Mouse (Mus musculus) kidney, adult 2 months (tissue): ENCODE data around the gene Grk5. TPM values are rescaled to one million over a fixed set of nuclear protein-coding genes. Genes with fewer than 3 reads are reported as not detected.

Experiments
- DNase-seq: peaks from one replicate; pipeline ENCODE4 v3.0.0; 2021
- H3K27ac ChIP-seq: fragments of 200-500 bp; 2 replicates; pipeline ENCODE4 v1.5.1; 2012; ENCODE audit warnings: low read depth, low read length, control low read depth, inconsistent platforms; ENCODE audit not compliant: insufficient read depth
- H3K27me3 ChIP-seq: fragments of 200-500 bp; replicated peaks from 2 replicates; pipeline ENCODE4 v1.6.1; 2012; ENCODE audit warnings: mild to moderate bottlenecking, moderate library complexity, low read length, inconsistent platforms; ENCODE audit not compliant: control insufficient read depth, insufficient read depth
- H3K36me3 ChIP-seq: fragments of 200-500 bp; 2 replicates; pipeline ENCODE4 v1.6.1; 2012; ENCODE audit warnings: mild to moderate bottlenecking, moderate library complexity, low read length, inconsistent platforms; ENCODE audit not compliant: control insufficient read depth, insufficient read depth
- H3K4me1 ChIP-seq: fragments of 200-500 bp; 2 replicates; pipeline ENCODE4 v1.6.1; 2011; ENCODE audit warnings: low read length; ENCODE audit not compliant: control insufficient read depth, insufficient read depth
- H3K4me3 ChIP-seq: fragments of 200-500 bp; 2 replicates; pipeline ENCODE4 v1.5.1; 2011; ENCODE audit warnings: mild to moderate bottlenecking, low read depth, low read length, control low read depth; ENCODE audit not compliant: insufficient read depth
- CTCF ChIP-seq: fragments of 200-500 bp; conservative IDR thresholded peaks from 2 replicates; pipeline ENCODE4 v1.5.1; 2011; ENCODE audit warnings: low read depth, mild to moderate bottlenecking, control low read depth, low read length, moderate library complexity, mixed read lengths; ENCODE audit not compliant: insufficient read depth, insufficient read length
- POLR2A ChIP-seq: fragments of 200-500 bp; IDR thresholded peaks from one replicate; pipeline ENCODE4 v1.6.1; 2011; ENCODE audit warnings: low read depth, low read length, control low read depth
- WGBS: fragments of 180-500 bp; shearing (Covaris S2); methylation state at CpG from one replicate; pipeline ENCODE4 v1.1.7; 2018; 5-methylcytosine and 5-hydroxymethylcytosine counted together
- polyA plus RNA-seq: library from polyadenylated mRNA; depleted of rRNA; stranded (reverse); fragments of >200 nt; gene quantifications from 2 replicates; pipeline ENCODE4 v1.2.3, GENCODE M21; 2012

Grk5 gene
- polyA plus RNA-seq, 1 experiment, result 2.8 TPM

DNA sequence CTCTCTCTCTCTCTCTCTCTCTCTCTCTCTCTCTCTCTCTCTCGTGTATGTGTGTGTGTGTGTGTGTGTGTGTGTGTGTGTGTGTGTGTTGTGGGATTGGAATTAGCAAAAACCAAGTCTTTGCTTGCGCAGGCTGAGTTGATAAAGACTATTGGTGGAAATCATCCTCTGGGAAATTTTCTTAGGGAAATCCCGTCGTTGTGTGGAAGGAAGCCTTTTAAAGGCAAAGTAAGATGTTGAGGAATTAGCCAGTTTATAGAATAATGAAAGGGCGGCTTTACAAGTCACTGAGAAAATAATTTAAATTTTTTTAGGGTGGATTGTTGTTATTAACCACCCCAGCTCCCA, 1.5 kb downstream of the Grk5 start:
- TF ChIP-seq POLR2A, result no peak
- TF ChIP-seq CTCF, result no peak
- Histone ChIP-seq H3K36me3 (no peaks in the 10 kb centered on the region), H3K4me3 (no peak overlapping the region), H3K4me1 (peaks cover 6% of the 10 kb centered on the region), H3K27me3 (no peaks in the 10 kb centered on the region), H3K27ac (peak overlapping the region; percentile 32; the same call in 1 of the 2 replicates)
- peak; percentile 30 for DNase-seq
- WGBS, result 12% methylated on average over 4 of the region's 5 CpGs

DNA sequence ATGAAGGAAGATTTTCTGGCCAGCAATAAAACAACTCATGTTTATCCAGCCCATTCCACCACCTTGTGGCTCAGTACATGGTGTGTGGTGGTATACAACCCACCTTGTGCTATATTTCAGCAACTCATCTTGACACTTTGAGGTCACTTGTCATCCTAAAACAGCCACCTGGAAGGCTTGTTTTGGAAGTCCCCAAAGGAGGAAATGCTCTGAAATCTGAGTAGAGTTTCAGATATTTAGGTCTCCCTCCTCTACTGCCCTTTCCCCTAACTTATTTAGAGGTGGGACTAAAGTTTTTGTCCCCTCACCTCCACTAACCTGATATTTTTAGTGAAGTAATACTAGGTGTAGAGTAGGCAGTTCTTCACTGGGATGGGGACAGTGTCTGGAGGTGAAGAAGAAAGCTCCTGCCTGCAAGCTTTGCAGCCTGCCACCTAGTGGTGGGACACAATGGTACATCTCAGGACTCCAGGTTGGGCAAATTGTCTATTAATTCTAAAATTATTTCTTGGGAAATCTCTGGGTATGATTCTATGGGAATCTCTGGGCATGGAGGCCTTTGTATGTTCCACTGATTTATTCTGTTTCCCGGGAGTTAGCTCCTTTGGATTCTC, 2.5 kb downstream of the Grk5 start:
- DNase-seq, result peak; percentile 78
- Histone ChIP-seq H3K36me3 (no peaks in the 10 kb centered on the region), H3K27ac (no peak overlapping the region), H3K27me3 (no peaks in the 10 kb centered on the region), H3K4me1 (peaks cover 6% of the 10 kb centered on the region), H3K4me3 (no peak overlapping the region)
- WGBS, result 39% methylated on average over 1 of the region's 1 CpGs
- TF ChIP-seq POLR2A, result no peak
- peak; percentile 82 for TF ChIP-seq CTCF

DNA sequence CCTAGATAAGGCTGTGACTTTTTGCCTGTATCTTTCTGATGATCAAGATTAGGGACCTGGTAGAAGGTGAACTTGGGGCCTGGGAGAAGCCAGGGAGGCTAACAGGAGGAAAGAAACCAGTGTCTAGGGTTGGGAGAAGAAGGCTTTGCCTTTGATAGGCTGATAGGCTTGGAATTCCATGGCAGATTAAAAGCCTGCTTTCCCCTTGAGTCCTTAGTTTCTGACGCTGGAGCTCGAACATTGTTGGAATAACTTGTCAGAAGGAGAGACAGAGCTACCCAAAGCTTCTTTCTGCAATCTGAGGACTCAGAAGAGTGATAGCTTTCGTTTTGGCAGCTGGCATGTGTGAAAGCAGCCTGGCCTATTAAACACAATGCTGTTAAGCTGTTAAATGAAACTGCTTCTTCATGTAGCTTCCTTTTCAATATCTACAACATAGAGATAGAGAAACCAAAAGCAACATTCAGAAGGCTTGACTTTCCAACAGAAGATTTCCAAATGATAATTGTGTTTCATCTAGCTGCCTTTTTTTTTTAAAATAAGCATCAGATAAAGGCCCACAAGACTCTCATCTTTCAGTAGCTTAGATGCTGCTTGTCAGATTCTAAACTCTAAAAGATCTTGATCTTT, 5.8 kb downstream of the Grk5 start:
- TF ChIP-seq POLR2A (no peak), CTCF (no peak)
- 38% methylated on average over 3 of the region's 3 CpGs for WGBS
- H3K36me3 ChIP-seq, result no peaks in the 10 kb centered on the region
- peaks cover 3% of the 10 kb centered on the region; the same call in 1 of the 2 replicates for H3K4me1 ChIP-seq
- no peak for DNase-seq
- peak overlapping the region; percentile 76; the same call in 1 of the 2 replicates for H3K27ac ChIP-seq
- no peaks in the 10 kb centered on the region for H3K27me3 ChIP-seq
- no peak overlapping the region for H3K4me3 ChIP-seq

DNA sequence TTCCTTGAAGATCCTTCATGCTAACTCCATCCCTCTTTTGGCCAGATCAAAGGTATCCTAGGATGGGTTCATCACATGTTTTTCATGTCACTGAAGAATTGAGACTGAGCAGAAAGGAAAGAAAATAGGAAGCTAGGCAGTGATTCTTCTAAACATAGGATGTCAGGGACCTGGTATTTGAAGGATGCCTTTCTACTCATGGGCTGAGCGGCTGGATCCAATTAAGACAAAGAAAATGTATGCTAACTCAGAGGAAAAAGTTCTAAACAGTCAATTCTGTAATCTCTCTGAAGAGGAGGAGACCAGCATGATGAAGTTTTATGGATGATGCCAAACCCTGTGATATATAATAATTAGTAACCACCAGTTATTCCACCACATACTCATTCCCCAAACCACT, 13.6 kb downstream of the Grk5 start:
- Histone ChIP-seq H3K4me1 (no peaks in the 10 kb centered on the region), H3K36me3 (no peaks in the 10 kb centered on the region), H3K4me3 (no peak overlapping the region), H3K27me3 (no peaks in the 10 kb centered on the region), H3K27ac (no peak overlapping the region)
- no peak for DNase-seq
- 91% methylated on average over 1 of the region's 1 CpGs for WGBS
- TF ChIP-seq CTCF (no peak), POLR2A (no peak)

DNA sequence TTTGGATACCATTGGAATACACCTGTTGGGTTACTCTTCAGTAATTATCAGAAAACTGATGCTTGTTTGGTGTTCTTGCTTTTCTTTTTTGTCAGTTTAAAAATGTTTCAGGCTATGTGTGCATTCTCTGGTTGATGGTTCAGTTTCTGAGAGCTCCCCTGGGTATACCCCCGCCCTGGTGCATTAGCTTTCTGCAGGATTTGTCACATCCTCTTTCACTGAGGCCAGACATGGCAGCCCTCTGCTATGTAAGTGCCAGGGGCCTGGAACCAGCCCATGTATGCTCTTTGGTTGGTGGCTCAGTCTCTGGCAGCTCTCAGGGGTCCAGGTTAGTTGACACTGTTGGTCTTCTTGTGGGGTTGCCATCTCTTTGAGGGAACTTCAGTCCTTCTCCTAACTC, 14.4 kb downstream of the Grk5 start:
- DNase-seq, result no peak
- H3K27me3 ChIP-seq, result no peaks in the 10 kb centered on the region
- 100% methylated on average over 1 of the region's 1 CpGs for WGBS

DNA sequence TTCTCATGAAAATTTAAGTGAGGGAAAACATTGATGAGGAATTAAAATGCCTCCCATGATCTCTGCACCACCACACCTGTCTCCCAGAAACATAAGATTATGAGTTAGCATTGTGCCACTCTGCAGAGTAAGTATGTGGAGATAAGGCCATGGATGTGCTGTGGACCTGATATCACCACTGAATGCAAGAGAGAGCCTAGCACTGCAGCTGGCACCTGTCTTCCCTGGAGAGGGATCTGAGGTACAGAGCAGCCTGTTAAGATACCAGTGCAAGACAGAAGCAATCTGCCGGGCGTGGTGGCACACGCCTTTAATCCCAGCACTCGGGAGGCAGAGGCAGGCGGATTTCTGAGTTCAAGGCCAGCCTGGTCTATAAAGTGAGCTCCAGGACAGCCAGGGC, 15.9 kb downstream of the Grk5 start:
- WGBS, result 96% methylated on average over 5 of the region's 5 CpGs
- no peak for TF ChIP-seq POLR2A
- no peak for TF ChIP-seq CTCF
- no peak overlapping the region for H3K27ac ChIP-seq
- no peak overlapping the region for H3K4me3 ChIP-seq
- no peak for DNase-seq
- H3K36me3 ChIP-seq, result no peaks in the 10 kb centered on the region
- H3K4me1 ChIP-seq, result no peaks in the 10 kb centered on the region
- H3K27me3 ChIP-seq, result no peaks in the 10 kb centered on the region

More for the DNA sequence above, 14.4 kb downstream of the Grk5 start:
- Histone ChIP-seq H3K27ac (no peak overlapping the region), H3K4me3 (no peak overlapping the region), H3K4me1 (no peaks in the 10 kb centered on the region), H3K36me3 (no peaks in the 10 kb centered on the region)
- TF ChIP-seq POLR2A, result no peak
- no peak for TF ChIP-seq CTCF

DNA sequence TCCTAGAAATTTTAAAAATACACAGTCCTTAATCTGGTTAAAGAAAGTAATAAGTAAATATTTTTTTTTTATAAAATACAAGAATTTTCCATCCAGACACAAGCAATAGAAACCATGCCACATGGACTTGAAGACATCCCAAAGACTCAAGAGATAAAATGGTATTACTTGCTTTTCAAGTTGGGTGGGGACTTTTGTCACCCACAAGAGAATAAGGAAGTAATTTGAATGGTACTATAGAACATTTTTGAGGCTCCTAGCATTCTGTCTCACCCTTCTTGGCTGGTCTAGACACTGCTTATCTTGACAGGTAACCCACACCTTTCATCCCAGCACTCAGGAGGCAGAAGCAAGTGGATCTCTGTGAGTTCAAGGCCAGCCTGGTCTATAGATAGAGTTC, 20.8 kb downstream of the Grk5 start:
- H3K27me3 ChIP-seq, result no peaks in the 10 kb centered on the region
- H3K4me1 ChIP-seq, result no peaks in the 10 kb centered on the region; the same call in 1 of the 2 replicates
- DNase-seq, result no peak
- H3K4me3 ChIP-seq, result no peak overlapping the region
- no peak for TF ChIP-seq CTCF
- no peak for TF ChIP-seq POLR2A
- no peaks in the 10 kb centered on the region for H3K36me3 ChIP-seq
- no peak overlapping the region for H3K27ac ChIP-seq
